Comparison of ENCODE assay signal across 15 mouse cellular contexts in the genomic region with DNA sequence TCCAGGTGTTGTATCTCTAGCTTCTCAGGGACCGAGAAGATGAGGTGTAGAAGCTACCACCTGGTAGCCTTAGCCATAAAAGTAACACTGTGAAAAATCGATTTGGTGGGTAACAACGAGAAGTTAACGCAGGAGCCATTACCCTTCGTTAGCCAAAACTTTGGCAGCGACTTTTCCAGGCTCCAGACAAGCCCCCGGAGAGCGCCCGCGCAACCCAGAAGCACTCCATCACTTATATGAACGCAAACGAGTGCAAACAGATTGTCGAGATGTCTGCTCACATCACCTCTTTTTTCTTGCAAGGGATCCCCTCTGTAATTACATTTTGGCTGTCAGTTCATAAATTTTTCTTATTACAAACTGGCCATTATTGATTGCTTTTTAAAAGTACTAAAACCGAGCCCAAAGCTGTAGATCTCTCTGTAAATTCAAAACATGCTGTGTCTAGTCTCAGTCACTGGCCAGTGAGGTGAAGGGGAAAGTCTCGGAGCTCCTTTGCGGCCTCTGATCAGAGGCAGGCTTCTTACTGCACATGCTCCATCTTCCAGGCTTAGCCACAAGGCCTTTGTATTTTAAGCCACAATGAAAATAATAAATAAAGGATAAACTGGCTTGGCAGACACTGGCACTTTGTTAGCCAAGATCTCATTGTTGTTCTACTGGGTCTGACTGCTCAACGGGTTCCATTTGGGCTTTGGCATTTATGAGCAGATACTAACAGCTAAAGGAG.
A peak's percentile ranks its signal among the peaks of the same experiment; 100 is the strongest.
DNase-seq lines count a peak whose midpoint lies in the region; ATAC-seq and TF ChIP-seq lines count a peak whose summit lies in the region.
"Had no signal": no experiment of that assay in that cellular context is flagged by ENCODE, and none has a peak within 500 bp of the region (broad histone marks: within the 10 kb centered on the region; RNA-seq: fewer than 3 reads in every experiment).

No protein-coding gene starts in this region.

- H3K36me3 ChIP-seq in forebrain, embryonic 13.5 days (ENCODE audit: poor library complexity, severe bottlenecking): no peaks in the 10 kb centered on the region
- H3K36me3 ChIP-seq in forebrain, embryonic 16.5 days (ENCODE audit: control insufficient read depth, insufficient read depth): no peaks in the 10 kb centered on the region
- H3K36me3 ChIP-seq in lung, postnatal 0 days (ENCODE audit: insufficient read depth, low read length): no peaks in the 10 kb centered on the region
- no peaks in the 10 kb centered on the region for H3K36me3 ChIP-seq in forebrain, embryonic 14.5 days (ENCODE audit: control insufficient read depth, insufficient read depth, low read length)
- no peaks in the 10 kb centered on the region for H3K36me3 ChIP-seq in limb, embryonic 14.5 days (ENCODE audit: control insufficient read depth, insufficient read depth, low read length)
- H3K36me3 ChIP-seq: heart, embryonic 10.5 days had no signal

- 63% methylated on average over 17 of the region's 17 CpGs for WGBS in forebrain, embryonic 13.5 days
- WGBS in forebrain, embryonic 16.5 days: 49% methylated on average over 17 of the region's 17 CpGs
- WGBS in lung, postnatal 0 days: 55% methylated on average over 17 of the region's 17 CpGs
- WGBS in forebrain, embryonic 14.5 days: 48% methylated on average over 17 of the region's 17 CpGs
- 18% methylated on average over 17 of the region's 17 CpGs for WGBS in limb, embryonic 14.5 days

- no peak for TF ChIP-seq CTCF in lung, postnatal 0 days (IDR thresholded peaks at IDR 0.05)

- H3K4me1 ChIP-seq in forebrain, embryonic 13.5 days: peaks cover 36% of the 10 kb centered on the region
- H3K4me1 ChIP-seq in forebrain, embryonic 16.5 days (replicated peaks; ENCODE audit: control insufficient read depth, insufficient read depth, low read length): peaks cover 15% of the 10 kb centered on the region
- H3K4me1 ChIP-seq in lung, postnatal 0 days (ENCODE audit: insufficient read depth, low read depth, low read length): no peaks in the 10 kb centered on the region
- H3K4me1 ChIP-seq in forebrain, embryonic 14.5 days (ENCODE audit: control insufficient read depth, insufficient read depth, low read length): peaks cover 11% of the 10 kb centered on the region
- H3K4me1 ChIP-seq in limb, embryonic 14.5 days (ENCODE audit: control insufficient read depth, insufficient read depth, low read length): peaks cover 29% of the 10 kb centered on the region

- TF ChIP-seq POLR2A in limb, embryonic 14.5 days (IDR thresholded peaks at IDR 0.05; ENCODE audit: borderline replicate concordance, extremely low read depth, insufficient read depth, insufficient read length): no peak

- H3K9ac ChIP-seq in forebrain, embryonic 13.5 days: no peak overlapping the region
- no peak overlapping the region for H3K9ac ChIP-seq in forebrain, embryonic 16.5 days (replicated peaks; ENCODE audit: low read depth, low read length)
- H3K9ac ChIP-seq in lung, postnatal 0 days (replicated peaks; ENCODE audit: low read depth): no peak overlapping the region
- no peak overlapping the region for H3K9ac ChIP-seq in forebrain, embryonic 14.5 days (ENCODE audit: low read length)
- no peak overlapping the region for H3K9ac ChIP-seq in limb, embryonic 14.5 days (ENCODE audit: low read depth, low read length, severe bottlenecking)
- H3K9ac ChIP-seq: liver, embryonic 14.5 days had no signal

- 0 out of 2 replicates have a peak, but pooled peaks cover 3% of the 10 kb centered on the region for H3K27me3 ChIP-seq in forebrain, embryonic 13.5 days
- no peaks in the 10 kb centered on the region; the same call in 1 of the 2 replicates for H3K27me3 ChIP-seq in forebrain, embryonic 16.5 days (replicated peaks; ENCODE audit: control insufficient read depth, insufficient read depth, low read length)
- H3K27me3 ChIP-seq in lung, postnatal 0 days (replicated peaks; ENCODE audit: insufficient read depth, low read length): no peaks in the 10 kb centered on the region
- no peaks in the 10 kb centered on the region for H3K27me3 ChIP-seq in forebrain, embryonic 14.5 days (replicated peaks; ENCODE audit: control insufficient read depth, insufficient read depth, low read length)
- no peaks in the 10 kb centered on the region for H3K27me3 ChIP-seq in limb, embryonic 14.5 days (ENCODE audit: control insufficient read depth, insufficient read depth, low read length)

- TF ChIP-seq EP300 in lung, postnatal 0 days (IDR thresholded peaks at IDR 0.05): no peak

- peak overlapping the region; percentile 32; the same call in 1 of the 2 replicates for H3K27ac ChIP-seq in forebrain, embryonic 13.5 days
- H3K27ac ChIP-seq in forebrain, embryonic 16.5 days (ENCODE audit: low read length): no peak overlapping the region
- H3K27ac ChIP-seq in lung, postnatal 0 days (ENCODE audit: low read length): no peak overlapping the region
- H3K27ac ChIP-seq in forebrain, embryonic 14.5 days (ENCODE audit: low read depth, low read length): no peak overlapping the region
- H3K27ac ChIP-seq in limb, embryonic 14.5 days (replicated peaks; ENCODE audit: low read depth, low read length): no peak overlapping the region
- H3K27ac ChIP-seq: heart, embryonic 10.5 days; liver, embryonic 14.5 days had no signal

- H3K9me3 ChIP-seq in forebrain, embryonic 13.5 days (replicated peaks): no peaks in the 10 kb centered on the region
- H3K9me3 ChIP-seq in forebrain, embryonic 16.5 days (ENCODE audit: control insufficient read depth, low read length): no peaks in the 10 kb centered on the region
- H3K9me3 ChIP-seq in lung, postnatal 0 days (ENCODE audit: low read length): no peaks in the 10 kb centered on the region
- no peaks in the 10 kb centered on the region for H3K9me3 ChIP-seq in forebrain, embryonic 14.5 days (replicated peaks; ENCODE audit: control insufficient read depth, low read length)
- H3K9me3 ChIP-seq in limb, embryonic 14.5 days (ENCODE audit: control insufficient read depth, low read length): no peaks in the 10 kb centered on the region
- H3K9me3 ChIP-seq: heart, embryonic 10.5 days had no signal

- DNase-seq in lung, postnatal 0 days (ENCODE audit: low spot score): peak; percentile 25
- no peak for DNase-seq in lung, postnatal 4 days
- peak; percentile 38 for DNase-seq in forebrain, embryonic 14.5 days (ENCODE audit: low spot score)
- DNase-seq in limb, embryonic 14.5 days (ENCODE audit: low spot score): peak; percentile 37
- no peak for DNase-seq in layer of hippocampus, postnatal 36 days
- no peak for DNase-seq in cerebellum, adult 9-10 months
- DNase-seq: B cell, adult 2 months; cerebellum, adult 9-11 months; thymus, postnatal 36 days had no signal

- H3K4me3 ChIP-seq in forebrain, embryonic 13.5 days: no peak overlapping the region
- no peak overlapping the region for H3K4me3 ChIP-seq in forebrain, embryonic 16.5 days (replicated peaks; ENCODE audit: low read length)
- H3K4me3 ChIP-seq in lung, postnatal 0 days (ENCODE audit: low read depth, low read length): no peak overlapping the region
- H3K4me3 ChIP-seq in forebrain, embryonic 14.5 days (ENCODE audit: low read depth, low read length): no peak overlapping the region
- no peak overlapping the region for H3K4me3 ChIP-seq in limb, embryonic 14.5 days (replicated peaks; ENCODE audit: low read length)
- H3K4me3 ChIP-seq: erythroblast, embryonic 14.5 days; heart, embryonic 10.5 days had no signal

- no peak overlapping the region for H3K4me2 ChIP-seq in forebrain, embryonic 13.5 days
- H3K4me2 ChIP-seq in forebrain, embryonic 16.5 days (ENCODE audit: low read length): no peak overlapping the region
- no peak overlapping the region for H3K4me2 ChIP-seq in lung, postnatal 0 days (replicated peaks; ENCODE audit: low read depth, low read length)
- H3K4me2 ChIP-seq in forebrain, embryonic 14.5 days (ENCODE audit: low read length): no peak overlapping the region
- no peak overlapping the region for H3K4me2 ChIP-seq in limb, embryonic 14.5 days (replicated peaks; ENCODE audit: low read depth, low read length, severe bottlenecking)

- no peak for ATAC-seq in forebrain, embryonic 13.5 days
- no peak for ATAC-seq in forebrain, embryonic 16.5 days
- no peak for ATAC-seq in lung, postnatal 0 days
- no peak for ATAC-seq in forebrain, embryonic 14.5 days
- ATAC-seq in limb, embryonic 14.5 days (ENCODE audit: low FRiP score, low read depth): no peak
- ATAC-seq: activated CD4-positive, CD25-positive, alpha-beta regulatory T cell, adult 4 months had no signal

Comparison
In these comparisons a context has a peak if more than half of its experiments do, and no peak if none do; other contexts are left out.
1. DNase-seq: peak in lung, postnatal 0 days (single experiment), forebrain, embryonic 14.5 days (single experiment) and limb, embryonic 14.5 days (single experiment); none in lung, postnatal 4 days (0 of 2), layer of hippocampus, postnatal 36 days (0 of 2) and cerebellum, adult 9-10 months (single experiment).